Mouse (Mus musculus) CH12.LX (cell line): ENCODE data around the gene Acaa1b. TPM values are rescaled to one million over a fixed set of nuclear protein-coding genes. Genes with fewer than 3 reads are reported as not detected.

ENCODE experiments used
- DNase-seq: peaks from one replicate; pipeline ENCODE4 v3.0.0-alpha.2; 2013; ENCODE audit errors: extremely low read depth
- H3K27ac ChIP-seq: 2 replicates; pipeline ENCODE4 v1.5.1; 2012; ENCODE audit warnings: low read depth, mild to moderate bottlenecking, control low read depth, moderate library complexity; ENCODE audit not compliant: insufficient read depth
- H3K27me3 ChIP-seq: replicated peaks from 2 replicates; pipeline ENCODE3; 2012; ENCODE audit warnings: inconsistent platforms
- H3K36me3 ChIP-seq, 2 experiments: replicated peaks in 1 of 2; 2 replicates each; pipeline versions ENCODE3 to v1.6.1; 2012; ENCODE audit warnings: inconsistent platforms in 1 of 2, low read length in 1 of 2, mild to moderate bottlenecking in 1 of 2, mixed read lengths in 1 of 2, moderate library complexity in 1 of 2; ENCODE audit not compliant: control insufficient read depth in 1 of 2, insufficient read depth in 1 of 2
- H3K4me1 ChIP-seq, 2 experiments: 2 replicates each; pipeline ENCODE4 v1.6.1; 2012; ENCODE audit warnings: inconsistent platforms in 1 of 2, moderate library complexity in 1 of 2; ENCODE audit not compliant: insufficient read depth in 2 of 2, control insufficient read depth in 1 of 2
- H3K4me2 ChIP-seq: 2 replicates; pipeline ENCODE4 v1.6.1; 2012; ENCODE audit warnings: low read depth, mild to moderate bottlenecking, control low read depth; ENCODE audit not compliant: poor library complexity, insufficient read depth, severe bottlenecking
- H3K4me3 ChIP-seq, 3 experiments: fragments of 150-350 bp in 1 of 3; sonication (generic) in 1 of 3; replicated peaks in 1 of 3; 2 replicates each; pipeline versions ENCODE3 to v1.5.1; 2011 to 2012; ENCODE audit warnings: low read depth in 2 of 3, low read length in 2 of 3, mild to moderate bottlenecking in 2 of 3, moderate library complexity in 2 of 3, control low read depth in 1 of 3, improper control_type of control experiment in 1 of 3, inconsistent platforms in 1 of 3, mixed read lengths in 1 of 3; ENCODE audit not compliant: poor library complexity in 1 of 3
- H3K79me2 ChIP-seq: replicated peaks from 2 replicates; pipeline ENCODE4 v1.6.1; 2012; ENCODE audit warnings: mild to moderate bottlenecking, moderate library complexity; ENCODE audit not compliant: control insufficient read depth, poor library complexity, insufficient read depth, severe bottlenecking; ENCODE audit errors: extremely low read depth
- H3K9ac ChIP-seq: 2 replicates; pipeline ENCODE4 v1.6.1; 2012; ENCODE audit warnings: low read depth, mild to moderate bottlenecking, control low read depth, moderate library complexity; ENCODE audit not compliant: insufficient read depth
- H3K9me3 ChIP-seq: replicated peaks from 2 replicates; pipeline ENCODE3; 2012; ENCODE audit warnings: low read length, inconsistent platforms, mixed read lengths
- BHLHE40 ChIP-seq: IDR thresholded peaks from 2 replicates; pipeline ENCODE4 v1.6.1; 2011; ENCODE audit warnings: mild to moderate bottlenecking, low read depth, low read length, improper control_type of control experiment
- CHD1 ChIP-seq: IDR thresholded peaks from 2 replicates; pipeline ENCODE4 v1.6.1; 2012; ENCODE audit warnings: low read depth, low read length, improper control_type of control experiment, inconsistent platforms
- CHD2 ChIP-seq: IDR thresholded peaks from 2 replicates; pipeline ENCODE4 v1.6.1; 2011; ENCODE audit warnings: low read length, improper control_type of control experiment
- CTCF ChIP-seq, 2 experiments: IDR thresholded peaks in 1 of 2; conservative IDR thresholded peaks in 1 of 2; 2 replicates each; pipeline ENCODE4 v1.5.1; 2011 to 2012; ENCODE audit warnings: low read depth in 2 of 2, low read length in 2 of 2, improper control_type of control experiment in 1 of 2, inconsistent platforms in 1 of 2, mild to moderate bottlenecking in 1 of 2, moderate library complexity in 1 of 2
- ELF1 ChIP-seq: IDR thresholded peaks from 2 replicates; pipeline ENCODE4 v1.6.1; 2014; ENCODE audit warnings: low read depth, mild to moderate bottlenecking, inconsistent platforms, low read length, improper control_type of control experiment
- ETS1 ChIP-seq: conservative IDR thresholded peaks from 2 replicates; pipeline ENCODE4 v1.6.1; 2012; ENCODE audit warnings: low read depth, mild to moderate bottlenecking, inconsistent platforms, low read length, improper control_type of control experiment, moderate library complexity
- GABPA ChIP-seq: IDR thresholded peaks from 2 replicates; pipeline ENCODE4 v1.6.1; 2012; ENCODE audit warnings: low read depth, low read length, improper control_type of control experiment, inconsistent platforms; ENCODE audit not compliant: insufficient replicate concordance
- HCFC1 ChIP-seq: IDR thresholded peaks from 2 replicates; pipeline ENCODE4 v1.6.1; 2012; ENCODE audit warnings: low read depth, mild to moderate bottlenecking, inconsistent platforms, low read length, improper control_type of control experiment
- IRF4 ChIP-seq: IDR thresholded peaks from 2 replicates; pipeline ENCODE4 v1.6.1; 2014; ENCODE audit warnings: low read depth, mild to moderate bottlenecking, inconsistent platforms, low read length, improper control_type of control experiment
- JUND ChIP-seq: conservative IDR thresholded peaks from 2 replicates; pipeline ENCODE4 v1.6.1; 2011; ENCODE audit warnings: low read depth, low read length, improper control_type of control experiment
- KAT2A ChIP-seq: IDR thresholded peaks from 2 replicates; pipeline ENCODE4 v1.6.1; 2012; ENCODE audit warnings: low read length, improper control_type of control experiment, inconsistent platforms; ENCODE audit not compliant: insufficient replicate concordance
- MAFK ChIP-seq: IDR thresholded peaks from 2 replicates; pipeline ENCODE4 v1.6.1; 2011; ENCODE audit warnings: low read length, improper control_type of control experiment; ENCODE audit not compliant: insufficient replicate concordance
- MAX ChIP-seq: IDR thresholded peaks from 2 replicates; pipeline ENCODE4 v1.6.1; 2011; ENCODE audit warnings: low read length, improper control_type of control experiment
- MAZ ChIP-seq: IDR thresholded peaks from 2 replicates; pipeline ENCODE4 v1.6.1; 2012; ENCODE audit warnings: low read depth, mild to moderate bottlenecking, inconsistent platforms, low read length, improper control_type of control experiment, moderate library complexity
- MEF2A ChIP-seq: IDR thresholded peaks from 2 replicates; pipeline ENCODE4 v1.6.1; 2014; ENCODE audit warnings: low read depth, mild to moderate bottlenecking, inconsistent platforms, low read length, improper control_type of control experiment, borderline replicate concordance
- MXI1 ChIP-seq: IDR thresholded peaks from 2 replicates; pipeline ENCODE4 v1.6.1; 2011; ENCODE audit warnings: mild to moderate bottlenecking, low read depth, low read length, improper control_type of control experiment
- MYC ChIP-seq: IDR thresholded peaks from 2 replicates; pipeline ENCODE4 v1.6.1; 2011; ENCODE audit warnings: low read depth, mild to moderate bottlenecking, improper control_type of control experiment, low read length
- NRF1 ChIP-seq: IDR thresholded peaks from 2 replicates; pipeline ENCODE4 v1.6.1; 2014; ENCODE audit warnings: low read depth, mild to moderate bottlenecking, inconsistent platforms, low read length, improper control_type of control experiment, moderate library complexity
- PAX5 ChIP-seq: IDR thresholded peaks from 2 replicates; pipeline ENCODE4 v1.6.1; 2012; ENCODE audit warnings: low read length, inconsistent platforms, mixed read lengths
- POLR2A ChIP-seq: IDR thresholded peaks from 2 replicates; pipeline ENCODE4 v1.6.1; 2011; ENCODE audit warnings: low read depth, mild to moderate bottlenecking, improper control_type of control experiment, low read length
- RAD21 ChIP-seq: IDR thresholded peaks from 2 replicates; pipeline ENCODE4 v1.6.1; 2011; ENCODE audit warnings: low read depth, mild to moderate bottlenecking, low read length, improper control_type of control experiment, moderate library complexity
- SIN3A ChIP-seq: IDR thresholded peaks from 2 replicates; pipeline ENCODE4 v1.6.1; 2012; ENCODE audit warnings: low read length, improper control_type of control experiment, inconsistent platforms
- ZKSCAN1 ChIP-seq: IDR thresholded peaks from 2 replicates; pipeline ENCODE4 v1.6.1; 2012; ENCODE audit warnings: low read depth, inconsistent platforms, low read length, improper control_type of control experiment, borderline replicate concordance
- ZMIZ1 ChIP-seq: IDR thresholded peaks from 2 replicates; pipeline ENCODE4 v1.6.1; 2012; ENCODE audit warnings: low read depth, mild to moderate bottlenecking, inconsistent platforms, low read length, improper control_type of control experiment
- dilution Hi-C: fragments of 300-500 bp; cut with MboI; formaldehyde crosslinking; loops from 2 replicates; pipeline ENCODE4 v1.14.3; 2020; ENCODE audit warnings: low sequenced_read_pairs; ENCODE audit not compliant: extremely low pct_unique_long_range_greater_than_20kb, extremely low pct_ligation_motif_present
- in situ Hi-C: fragments of 300-500 bp; cut with MboI; formaldehyde crosslinking; loops from 3 replicates; pipeline ENCODE4 v1.14.3; 2019; ENCODE audit warnings: low sequenced_read_pairs, low pct_ligation_motif_present, low pct_unique_long_range_greater_than_20kb, mixed read lengths
- polyA plus RNA-seq: library from polyadenylated mRNA; unstranded; fragments of >175 nt; gene quantifications from 2 replicates; pipeline ENCODE4 v1.2.1, GENCODE M21; 2012; ENCODE audit warnings: low read depth; ENCODE audit not compliant: insufficient read length
- total RNA-seq, 2 experiments: library from RNA; depleted of rRNA; stranded (reverse); fragments of 300-350 nt in 1 of 2; fragments of >200 nt in 1 of 2; gene quantifications; 2 replicates each; pipeline ENCODE4 v1.2.3; 2012 to 2014

Acaa1b gene
- total and polyA plus RNA-seq, 3 experiments: 0.17 TPM; not detected in 2

DNA sequence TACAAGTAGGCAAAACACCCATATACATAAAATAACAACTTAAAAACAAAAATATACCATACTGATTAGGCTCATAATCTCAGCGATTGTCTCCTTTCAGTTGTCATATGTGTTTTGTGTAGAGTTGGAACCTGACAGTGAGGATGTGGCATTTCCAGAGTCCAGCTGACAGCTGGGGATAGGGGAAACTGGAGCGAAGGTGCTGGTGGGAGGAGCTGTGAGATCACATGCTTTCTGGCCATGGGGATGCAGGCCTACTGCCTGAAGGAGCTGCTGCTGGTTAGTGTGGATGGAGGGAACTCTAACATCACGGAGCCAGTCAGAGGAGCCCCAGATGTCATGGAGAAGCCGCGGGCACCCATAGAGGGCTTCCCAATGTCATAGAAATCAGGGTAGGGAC, 48.9 kb upstream of the Acaa1b start:
- dilution Hi-C loops (no loop called here), in situ Hi-C loops (no loop called here)
- no peak overlapping the region for H3K27ac ChIP-seq
- H3K4me2 ChIP-seq: no peak overlapping the region
- H3K79me2 ChIP-seq: no peaks in the 10 kb centered on the region
- no peaks in the 10 kb centered on the region for H3K36me3 ChIP-seq
- no peak overlapping the region for H3K9ac ChIP-seq
- H3K4me3 ChIP-seq: no peak overlapping the region
- H3K4me1 ChIP-seq: no peaks in the 10 kb centered on the region
- H3K27me3 ChIP-seq: peaks cover 2% of the 10 kb centered on the region
- TF ChIP-seq BHLHE40: no peak
- no peak for TF ChIP-seq KAT2A
- TF ChIP-seq MAX: no peak
- TF ChIP-seq ZKSCAN1: no peak
- TF ChIP-seq CHD1: no peak
- TF ChIP-seq NRF1: no peak
- no peak for TF ChIP-seq MAFK
- H3K9me3 ChIP-seq: peaks cover 2% of the 10 kb centered on the region
- no peak for DNase-seq

DNA sequence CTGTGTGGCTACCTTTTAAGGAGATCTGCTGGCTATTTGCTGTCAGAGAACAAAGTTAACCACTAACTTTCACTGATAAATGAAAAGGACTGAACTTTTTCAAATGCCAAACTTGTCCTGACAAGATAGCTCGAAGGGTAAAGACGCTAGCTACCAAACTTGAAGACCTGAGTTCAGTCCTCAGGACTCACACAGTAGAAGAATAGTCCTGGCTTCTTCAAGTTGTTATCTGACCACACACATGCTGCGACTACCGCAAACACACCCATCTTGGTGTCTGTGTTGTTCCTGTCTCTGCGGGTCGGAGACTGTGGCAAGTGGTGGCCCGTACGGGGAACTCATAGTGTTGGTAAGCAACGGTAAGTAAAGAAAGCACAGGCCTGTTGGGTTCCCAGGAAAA, 46.7 kb upstream of the Acaa1b start:
- Histone ChIP-seq H3K27me3 (peaks cover 4% of the 10 kb centered on the region), H3K36me3 (no peaks in the 10 kb centered on the region), H3K9me3 (peaks cover 2% of the 10 kb centered on the region), H3K4me1 (no peaks in the 10 kb centered on the region), H3K79me2 (no peaks in the 10 kb centered on the region), H3K9ac (no peak overlapping the region), H3K4me2 (no peak overlapping the region), H3K27ac (no peak overlapping the region), H3K4me3 (no peak overlapping the region)
- no peak for TF ChIP-seq RAD21
- no peak for TF ChIP-seq POLR2A
- TF ChIP-seq HCFC1: no peak
- TF ChIP-seq CHD2: no peak
- no peak for TF ChIP-seq GABPA
- TF ChIP-seq KAT2A: no peak
- dilution Hi-C loops (no loop called here), in situ Hi-C loops (no loop called here)
- DNase-seq: no peak

GRCm38 (mm10) chr9:119201653-119202052, 44.8 kb upstream of the Acaa1b start:
- no peak overlapping the region for H3K4me2 ChIP-seq
- no peaks in the 10 kb centered on the region for H3K36me3 ChIP-seq
- no peak for TF ChIP-seq SIN3A
- TF ChIP-seq IRF4: no peak
- no peak for TF ChIP-seq MXI1
- TF ChIP-seq HCFC1: no peak
- no peak for TF ChIP-seq RAD21
- TF ChIP-seq BHLHE40: no peak
- no peak for TF ChIP-seq CHD2
- TF ChIP-seq MAX: no peak
- no peak for TF ChIP-seq ELF1
- TF ChIP-seq MEF2A: no peak
- TF ChIP-seq CTCF (conservative IDR thresholded peaks at IDR 0.05 in 1 of 2, IDR thresholded peaks at IDR 0.05 in 1 of 2; ENCODE audit: low read depth in 2 of 2, low read length in 2 of 2): no peak
- no peak for TF ChIP-seq PAX5
- no peak for TF ChIP-seq MAZ
- TF ChIP-seq ZMIZ1: no peak
- no peak for TF ChIP-seq JUND
- TF ChIP-seq MYC: no peak
- no peak for TF ChIP-seq ETS1
- in situ Hi-C loops: no loop called here
- H3K27me3 ChIP-seq: peaks cover 4% of the 10 kb centered on the region
- no peaks in the 10 kb centered on the region for H3K4me1 ChIP-seq
- no peak for DNase-seq
- no peak overlapping the region for H3K27ac ChIP-seq
- dilution Hi-C loops: no loop called here
- peaks cover 2% of the 10 kb centered on the region for H3K9me3 ChIP-seq
- H3K9ac ChIP-seq: no peak overlapping the region
- H3K4me3 ChIP-seq: no peak overlapping the region
- no peaks in the 10 kb centered on the region for H3K79me2 ChIP-seq
